Mouse (Mus musculus): ENCODE results near the gene 4930544D05Rik.

Gene 4930544D05Rik

DNA sequence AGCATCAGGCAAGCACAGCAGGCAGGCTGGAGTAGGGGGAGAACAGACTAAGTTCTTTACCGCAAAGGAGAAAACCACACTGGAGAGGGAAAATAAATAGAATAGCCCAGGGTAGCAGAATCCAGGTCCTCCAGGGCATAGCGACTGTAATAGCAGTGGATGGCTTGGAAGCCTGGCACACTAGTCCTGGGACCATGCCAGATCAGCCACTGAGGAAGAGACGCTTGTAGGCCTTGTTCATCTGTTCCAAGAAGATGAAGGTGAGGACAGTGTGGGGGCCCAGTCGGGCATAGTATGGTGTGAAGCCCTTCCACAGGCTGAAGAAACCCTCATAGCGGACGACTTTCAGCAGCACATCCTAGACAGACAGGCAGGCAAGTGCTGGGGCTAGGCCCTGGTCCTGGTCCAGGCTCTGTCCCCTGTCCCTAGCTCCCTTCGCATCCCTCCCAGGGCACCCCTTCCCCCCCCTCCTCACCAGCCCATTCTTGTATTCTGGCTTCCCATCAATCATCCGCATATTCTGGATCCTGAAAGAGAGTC, 29.0 kb downstream of the 4930544D05Rik start:
- no peak for DNase-seq (ENCODE audit: low spot score)

DNA sequence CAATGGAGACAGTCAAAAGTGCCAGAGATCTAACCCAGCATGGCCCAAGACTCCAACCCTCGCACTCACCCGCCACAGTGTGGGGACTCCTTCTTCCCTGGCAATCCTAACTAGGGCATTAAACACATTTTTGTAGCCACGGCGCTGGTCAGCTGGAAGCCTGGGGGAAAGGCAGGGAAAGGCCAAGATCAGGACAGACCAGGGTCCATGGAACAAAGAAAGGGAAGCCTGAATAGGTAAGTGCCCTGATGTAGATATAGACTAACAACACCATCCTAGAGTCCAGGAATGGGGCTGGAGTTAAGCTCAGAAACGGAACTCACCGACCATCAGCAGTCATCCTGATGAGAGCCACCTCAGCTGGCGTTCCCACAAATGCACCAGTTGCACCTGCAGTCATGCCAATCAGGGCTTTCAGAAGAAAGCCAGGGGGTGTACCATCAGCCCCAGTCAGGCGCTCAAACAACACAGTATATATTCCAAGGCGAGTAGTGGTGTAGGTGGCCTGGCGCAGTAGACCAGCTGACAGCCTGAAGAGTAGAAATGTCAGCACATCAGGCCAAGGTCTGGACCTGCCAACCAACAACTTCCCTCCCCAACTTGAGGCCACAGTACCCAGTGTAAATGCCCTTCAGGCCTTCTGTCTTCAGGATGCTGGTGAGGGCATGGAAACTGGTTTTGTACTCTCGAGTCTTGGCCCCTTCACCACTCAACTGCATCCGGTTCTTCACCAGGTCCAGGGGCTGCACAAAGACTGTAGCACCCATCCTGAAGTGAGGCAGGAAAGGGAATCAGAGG, 30.0 kb downstream of the 4930544D05Rik start:
- DNase-seq (ENCODE audit: low spot score), result no peak

DNA sequence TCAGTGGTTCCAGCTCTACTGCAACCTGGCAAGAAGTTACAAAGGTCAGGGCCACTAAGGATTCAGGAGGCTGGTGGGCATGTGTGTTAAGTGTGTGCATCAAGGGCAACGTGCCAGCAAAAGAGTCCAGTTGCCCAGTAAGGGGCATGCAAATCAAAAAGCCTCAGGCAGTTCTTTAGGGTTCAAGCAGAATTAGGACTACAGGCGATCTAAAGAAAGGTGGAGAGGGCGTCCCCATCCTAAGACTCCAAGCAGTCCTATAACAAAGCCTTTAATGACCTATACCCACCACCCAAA, 30.6 kb downstream of the 4930544D05Rik start:
- no peak for DNase-seq (ENCODE audit: low spot score)

- peak; percentile 87 for DNase-seq (ENCODE audit: low spot score)
Observed at GRCm38 (mm10) chr11:70646691-70647650, 31.3 kb downstream of the 4930544D05Rik start, which contains the start of the genes Rnf167 and Slc25a11. Rnf167 (plus strand) TSS chr11:70647235. Slc25a11 (minus strand) TSS chr11:70647479.

DNA sequence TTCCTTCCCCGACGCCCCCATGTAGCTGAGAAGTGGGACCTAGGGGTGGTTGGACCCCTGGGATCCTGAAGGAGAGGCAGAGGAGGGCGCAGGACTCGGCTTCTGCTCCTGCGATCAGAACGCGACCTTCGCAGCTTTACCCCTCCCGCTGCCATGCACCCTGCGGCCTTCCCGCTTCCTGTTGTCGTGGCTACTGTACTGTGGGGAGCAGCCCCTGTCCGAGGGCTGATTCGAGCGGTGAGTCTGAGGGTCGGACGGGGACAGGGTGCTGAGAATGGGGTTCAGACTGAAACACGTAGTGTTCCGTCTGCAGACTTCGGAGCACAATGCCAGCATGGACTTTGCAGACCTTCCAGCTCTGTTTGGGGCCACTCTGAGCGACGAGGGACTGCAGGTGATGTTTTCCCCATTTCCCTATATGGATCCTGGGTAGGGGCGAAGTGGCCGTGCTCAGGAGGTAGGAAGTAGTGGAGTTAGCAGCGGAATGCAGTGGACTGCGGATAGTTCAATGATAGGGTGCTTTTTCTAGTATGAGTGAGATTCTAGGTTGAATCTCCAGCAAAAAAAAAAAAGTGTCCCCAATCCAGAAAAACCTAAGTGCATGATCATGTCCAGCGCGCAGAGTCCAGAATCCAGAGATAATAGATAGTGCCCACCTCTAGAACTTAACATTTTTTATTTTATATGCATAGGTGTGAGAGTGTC, 32.2 kb downstream of the 4930544D05Rik start:
- DNase-seq (ENCODE audit: low spot score), result no peak

- DNase-seq (ENCODE audit: low spot score), result no peak
Observed at GRCm38 (mm10) chr11:70648512-70648911, 32.9 kb downstream of the 4930544D05Rik start.

DNA sequence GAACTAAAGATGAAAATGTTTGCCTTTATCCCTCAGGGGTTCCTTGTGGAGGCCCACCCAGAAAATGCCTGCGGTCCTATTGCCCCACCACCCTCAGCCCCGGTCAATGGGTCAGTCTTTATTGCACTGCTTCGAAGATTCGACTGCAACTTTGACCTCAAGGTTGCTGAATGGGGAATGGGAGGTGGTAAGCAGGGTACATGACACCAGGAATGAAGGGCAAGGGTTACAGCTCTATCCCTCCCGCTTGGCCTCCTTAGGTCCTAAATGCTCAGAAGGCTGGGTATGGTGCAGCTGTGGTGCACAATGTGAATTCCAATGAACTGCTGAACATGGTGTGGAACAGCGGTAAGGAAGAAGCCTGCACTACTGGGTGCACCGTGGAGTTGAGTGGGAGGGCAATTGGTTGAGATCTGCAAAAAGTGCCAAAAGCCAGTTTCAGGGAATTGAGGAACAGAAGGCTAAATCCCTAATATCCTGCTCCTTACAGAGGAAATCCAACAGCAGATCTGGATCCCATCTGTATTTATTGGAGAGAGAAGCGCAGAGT, 33.6 kb downstream of the 4930544D05Rik start:
- no peak for DNase-seq (ENCODE audit: low spot score)

DNA sequence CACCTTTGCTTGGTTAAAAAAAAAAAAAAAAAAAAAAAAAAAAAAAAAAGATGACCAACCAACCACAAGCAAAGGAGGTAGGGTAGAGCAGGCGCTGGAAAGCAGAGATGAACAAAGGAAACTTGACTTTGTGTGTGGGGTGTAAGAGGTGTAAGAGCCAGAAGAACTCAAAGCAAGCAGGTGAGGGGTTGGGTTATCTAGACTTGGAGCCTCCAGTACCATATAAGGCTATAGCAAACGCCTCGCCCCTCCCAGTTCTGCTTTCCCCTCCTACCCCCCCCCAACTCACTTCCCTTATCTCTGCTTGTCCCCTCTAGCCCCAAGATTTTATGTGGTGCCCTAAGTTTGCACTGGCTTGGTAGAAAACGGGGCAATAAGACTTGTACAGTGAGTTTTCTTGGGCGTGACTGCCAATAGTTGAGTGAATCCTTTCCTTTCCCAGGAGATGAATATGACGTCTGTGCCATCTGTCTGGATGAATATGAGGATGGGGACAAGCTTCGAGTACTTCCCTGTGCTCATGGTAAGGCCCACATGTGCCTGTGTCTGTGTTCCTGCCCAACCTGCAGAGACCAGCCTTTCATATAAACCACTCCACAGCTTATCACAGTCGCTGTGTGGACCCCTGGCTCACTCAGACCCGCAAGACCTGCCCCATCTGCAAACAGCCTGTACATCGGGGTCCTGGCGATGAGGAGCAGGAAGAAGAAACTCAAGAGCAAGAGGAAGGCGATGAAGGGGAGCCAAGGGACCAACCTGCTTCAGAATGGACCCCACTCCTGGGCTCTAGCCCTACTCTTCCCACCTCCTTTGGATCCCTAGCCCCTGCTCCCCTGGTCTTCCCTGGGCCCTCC, 34.9 kb downstream of the 4930544D05Rik start:
- no peak for DNase-seq (ENCODE audit: low spot score)

DNA sequence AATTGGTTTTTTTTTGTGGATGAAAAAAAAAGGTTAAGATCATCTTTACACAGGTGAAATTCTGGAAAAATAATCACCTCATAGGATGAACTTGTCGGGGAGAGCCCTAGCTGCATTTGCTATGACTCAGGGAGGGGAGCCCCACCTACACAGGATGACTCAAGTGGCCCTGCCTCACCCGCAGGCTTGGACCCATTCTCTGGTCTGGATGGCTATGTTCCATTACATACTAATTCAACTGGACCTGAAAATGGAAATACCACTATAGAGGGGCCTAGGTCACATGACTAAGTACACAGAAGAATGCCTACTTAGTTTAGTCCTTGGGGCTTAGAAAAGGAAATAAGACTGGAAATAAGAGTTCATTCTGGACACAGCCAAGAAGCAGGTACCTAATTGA, 35.7 kb downstream of the 4930544D05Rik start:
- no peak for DNase-seq (ENCODE audit: low spot score)

GRCm38 (mm10) chr11:70652029-70652883, 36.6 kb downstream of the 4930544D05Rik start:
- no peak for DNase-seq (ENCODE audit: low spot score)

DNA sequence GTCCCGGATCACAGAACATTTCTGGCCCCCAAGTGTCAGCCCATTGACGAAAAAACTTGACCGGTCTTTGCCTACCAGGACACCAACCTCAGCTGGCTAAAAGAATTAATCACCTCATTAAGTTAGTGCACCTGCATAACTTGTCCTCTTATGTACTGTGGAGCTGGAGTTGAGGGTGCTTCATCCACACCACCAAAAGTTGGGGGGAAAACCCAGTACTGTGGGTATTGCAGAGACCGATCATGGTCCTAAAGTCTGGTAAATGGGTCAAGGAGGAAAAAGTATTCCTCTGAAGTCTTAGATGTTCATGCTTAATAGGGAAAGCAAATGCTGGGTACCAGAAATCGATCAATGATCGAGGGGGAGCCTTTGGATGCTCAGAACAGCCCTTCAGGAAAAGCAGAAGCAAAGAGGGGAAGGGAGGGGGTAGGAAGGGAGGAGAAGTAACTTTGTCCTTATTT, 37.3 kb downstream of the 4930544D05Rik start:
- no peak for DNase-seq (ENCODE audit: low spot score)

DNA sequence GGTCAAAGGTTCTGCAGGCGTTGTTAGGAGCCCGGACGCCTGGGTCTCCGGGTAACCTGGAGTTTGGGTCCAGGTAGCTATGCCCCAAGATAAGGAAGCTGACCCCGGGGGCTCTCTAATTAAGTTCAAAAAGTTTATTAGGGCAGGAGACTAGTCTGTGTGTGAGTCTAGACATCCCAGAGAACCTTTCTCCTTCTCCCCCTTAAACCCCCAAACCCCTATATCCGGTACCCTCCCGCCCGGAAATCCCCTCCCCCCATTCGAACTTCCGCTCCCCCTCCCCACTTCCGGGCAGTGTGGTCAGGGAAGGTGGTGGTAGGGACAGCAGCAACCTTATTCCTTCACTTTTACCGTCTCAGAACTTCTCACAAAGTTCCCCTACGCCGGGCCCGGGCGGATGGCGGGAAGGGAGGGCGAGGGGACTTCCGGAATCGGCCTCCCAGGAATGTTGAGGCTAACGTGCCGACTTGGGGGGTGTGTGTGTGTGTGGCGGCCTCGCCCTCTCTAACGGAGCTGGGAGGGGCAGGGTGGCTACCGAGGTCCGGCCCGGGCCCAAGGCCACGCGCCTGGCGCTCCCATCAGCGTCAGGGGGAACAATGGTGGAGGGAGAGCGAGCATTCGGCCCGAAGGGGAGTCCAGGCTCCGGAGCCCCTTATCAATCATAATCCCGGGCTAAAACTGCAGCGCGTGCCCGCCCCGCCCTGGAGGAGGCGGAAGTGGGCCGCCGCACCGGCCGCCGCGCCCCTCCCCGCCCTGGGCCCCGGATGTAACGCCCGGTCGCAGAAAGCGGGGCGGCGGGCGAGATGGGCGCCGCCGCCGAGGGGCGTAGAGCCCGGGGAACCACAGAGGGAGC, 37.9 kb downstream of the 4930544D05Rik start:
- DNase-seq (ENCODE audit: low spot score), result no peak

GRCm38 (mm10) chr11:70654198-70654922, 38.7 kb downstream of the 4930544D05Rik start, which contains the start of gene Pfn1:
Pfn1 (minus strand) TSS chr11:70654644.
- DNase-seq (ENCODE audit: low spot score), result no peak

GRCm38 (mm10) chr11:70654923-70655570, 39.4 kb downstream of the 4930544D05Rik start:
- DNase-seq (ENCODE audit: low spot score), result no peak

- no peak for DNase-seq (ENCODE audit: low spot score)
Observed at GRCm38 (mm10) chr11:70655571-70656455, 40.2 kb downstream of the 4930544D05Rik start.

DNA sequence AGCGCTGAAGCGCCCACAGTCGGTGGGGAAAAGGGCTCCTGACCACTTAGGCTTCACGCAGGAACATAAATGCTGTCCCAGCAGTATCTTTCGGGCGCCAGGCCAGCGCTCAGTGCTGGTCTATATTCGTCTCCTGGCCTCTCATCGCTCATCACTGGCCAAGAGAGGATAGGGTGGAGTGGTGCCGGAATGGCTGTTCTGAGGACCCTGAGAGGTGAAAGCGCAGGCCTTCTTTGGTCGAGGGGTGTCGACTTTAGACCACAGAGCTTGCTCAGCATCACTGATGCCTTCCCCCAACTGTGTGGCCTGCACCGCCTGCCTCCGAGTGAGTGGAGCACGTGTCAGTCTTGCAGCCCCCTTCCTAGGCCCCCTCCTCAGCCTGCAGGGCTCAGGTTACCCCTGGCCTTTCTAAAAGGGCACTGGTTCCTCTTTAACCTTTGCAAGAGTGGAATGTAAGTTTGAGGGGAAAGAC, 40.8 kb downstream of the 4930544D05Rik start:
- no peak for DNase-seq (ENCODE audit: low spot score)
